Mouse (Mus musculus): ENCODE data around the gene Kcnv2.

The Kcnv2 gene

GRCm38 (mm10) chr19:27322281-27322680 lies at the start of gene Kcnv2:
Gene Kcnv2 (plus strand): TSS chr19:27322588.
- no peak for DNase-seq (ENCODE audit: low read depth, low spot score)

GRCm38 (mm10) chr19:27273385-27273784 lies 49.0 kb upstream of the Kcnv2 start:
- no peak for DNase-seq (ENCODE audit: low read depth, low spot score)

GRCm38 (mm10) chr19:27274382-27274781 lies 48.0 kb upstream of the Kcnv2 start:
- no peak for DNase-seq (ENCODE audit: low read depth, low spot score)

- DNase-seq (ENCODE audit: low read depth, low spot score), result no peak
These were observed 43.2 kb upstream of the Kcnv2 start for GRCm38 (mm10) chr19:27279174-27279573.

- no peak for DNase-seq (ENCODE audit: low read depth, low spot score)
These were observed 12.3 kb upstream of the Kcnv2 start for GRCm38 (mm10) chr19:27310039-27310438.

- no peak for DNase-seq (ENCODE audit: low read depth, low spot score)
These were observed 11.1 kb upstream of the Kcnv2 start for GRCm38 (mm10) chr19:27311311-27311710.

GRCm38 (mm10) chr19:27312266-27313079 lies 9.9 kb upstream of the Kcnv2 start:
- DNase-seq (ENCODE audit: low read depth, low spot score), result no peak

- DNase-seq (ENCODE audit: low read depth, low spot score), result no peak
These were observed 9.3 kb upstream of the Kcnv2 start for GRCm38 (mm10) chr19:27313080-27313413.

- no peak for DNase-seq (ENCODE audit: low read depth, low spot score)
These were observed 5.8 kb upstream of the Kcnv2 start for GRCm38 (mm10) chr19:27316313-27317258.

- DNase-seq (ENCODE audit: low read depth, low spot score), result no peak
These were observed 5.1 kb upstream of the Kcnv2 start for GRCm38 (mm10) chr19:27317337-27317736.

- no peak for DNase-seq (ENCODE audit: low read depth, low spot score)
These were observed 681 bp downstream of the Kcnv2 start for GRCm38 (mm10) chr19:27322911-27323627.

GRCm38 (mm10) chr19:27325558-27325957 lies 3.2 kb downstream of the Kcnv2 start:
- no peak for DNase-seq (ENCODE audit: low read depth, low spot score)

GRCm38 (mm10) chr19:27327569-27327968 lies 5.2 kb downstream of the Kcnv2 start:
- no peak for DNase-seq (ENCODE audit: low read depth, low spot score)

- DNase-seq (ENCODE audit: low read depth, low spot score), result no peak
These were observed 5.8 kb downstream of the Kcnv2 start for GRCm38 (mm10) chr19:27328166-27328565.

- DNase-seq (ENCODE audit: low read depth, low spot score), result no peak
These were observed 6.3 kb downstream of the Kcnv2 start for GRCm38 (mm10) chr19:27328644-27329043.

GRCm38 (mm10) chr19:27332207-27332794 lies 9.9 kb downstream of the Kcnv2 start:
- DNase-seq (ENCODE audit: low read depth, low spot score), result no peak

GRCm38 (mm10) chr19:27336126-27336917 lies 13.9 kb downstream of the Kcnv2 start:
- no peak for DNase-seq (ENCODE audit: low read depth, low spot score)

- DNase-seq (ENCODE audit: low read depth, low spot score), result no peak
These were observed 24.1 kb downstream of the Kcnv2 start for GRCm38 (mm10) chr19:27346501-27346900.

- no peak for DNase-seq (ENCODE audit: low read depth, low spot score)
These were observed 29.3 kb downstream of the Kcnv2 start for GRCm38 (mm10) chr19:27351700-27352099.

- no peak for DNase-seq (ENCODE audit: low read depth, low spot score)
These were observed 38.0 kb downstream of the Kcnv2 start for GRCm38 (mm10) chr19:27360381-27360780.

GRCm38 (mm10) chr19:27363891-27364290 lies 41.5 kb downstream of the Kcnv2 start:
- no peak for DNase-seq (ENCODE audit: low read depth, low spot score)
